Mouse (Mus musculus) forebrain, embryonic 14.5 days (tissue): ENCODE measurements around the gene Calhm1. TPM values are rescaled to one million over a fixed set of nuclear protein-coding genes. Genes with fewer than 3 reads are reported as not detected.

Experiments used
- ATAC-seq: fragments of 200-750 bp; cut with Nextera tagmentation; 2 replicates; pipeline ENCODE4 v1.8.0; 2017; ENCODE audit warnings: mild to moderate bottlenecking, moderate library complexity
- DNase-seq: peaks from one replicate; pipeline ENCODE4 v3.0.0-alpha.2; 2015; ENCODE audit warnings: low spot score
- H3K27ac ChIP-seq: fragments of 300-500 bp; sonication (generic); 2 replicates; pipeline ENCODE4 v1.5.1; 2014; ENCODE audit warnings: low read depth, mild to moderate bottlenecking, control low read depth, low read length, moderate library complexity
- H3K27me3 ChIP-seq: fragments of 300-500 bp; sonication (generic); replicated peaks from 2 replicates; pipeline ENCODE4 v1.6.1; 2014; ENCODE audit warnings: low read length, control low read depth, mixed read lengths; ENCODE audit not compliant: control insufficient read depth, insufficient read depth
- H3K36me3 ChIP-seq: fragments of 300-500 bp; sonication (generic); 2 replicates; pipeline ENCODE4 v1.6.1; 2014; ENCODE audit warnings: low read length, control low read depth; ENCODE audit not compliant: control insufficient read depth, insufficient read depth
- H3K4me1 ChIP-seq: fragments of 300-500 bp; sonication (generic); 2 replicates; pipeline ENCODE4 v1.6.1; 2014; ENCODE audit warnings: antibody characterized with exemption, low read length, control low read depth; ENCODE audit not compliant: control insufficient read depth, insufficient read depth
- H3K4me2 ChIP-seq: fragments of 300-500 bp; sonication (generic); 2 replicates; pipeline ENCODE4 v1.6.1; 2014; ENCODE audit warnings: mild to moderate bottlenecking, control low read depth, low read length
- H3K4me3 ChIP-seq: fragments of 300-500 bp; sonication (generic); 2 replicates; pipeline ENCODE4 v1.5.1; 2014; ENCODE audit warnings: low read depth, low read length, control low read depth
- H3K9ac ChIP-seq: fragments of 300-500 bp; sonication (generic); 2 replicates; pipeline ENCODE4 v1.6.1; 2014; ENCODE audit warnings: mild to moderate bottlenecking, low read length, control low read depth, moderate library complexity
- H3K9me3 ChIP-seq: fragments of 300-500 bp; sonication (generic); replicated peaks from 2 replicates; pipeline ENCODE4 v1.6.1; 2016; ENCODE audit warnings: low read length, control low read depth, mixed read lengths; ENCODE audit not compliant: control insufficient read depth
- WGBS: fragments of 180-500 bp; shearing (Covaris S2); extraction: QIAGEN DNeasy Blood & Tissue Kit; methylation state at CpG from one replicate; pipeline ENCODE4 v1.1.7; 2014; 5-methylcytosine and 5-hydroxymethylcytosine counted together
- polyA plus RNA-seq: library from polyadenylated mRNA; unstranded; fragments of >200 nt; fragmentation: Nextera tagmentation; extraction: Ambion mirVana; gene quantifications from 2 replicates; pipeline ENCODE4 v1.2.1, GENCODE M21; 2014

Calhm1 gene
- polyA plus RNA-seq, 1 experiment from 2014 or later: not detected

- H3K9me3 ChIP-seq: no peaks in the 10 kb centered on the region
- no peaks in the 10 kb centered on the region for H3K4me1 ChIP-seq
- DNase-seq: no peak
- ATAC-seq: no peak
- H3K4me3 ChIP-seq: no peak overlapping the region
- 13% methylated on average over 3 of the region's 3 CpGs for WGBS
- no peaks in the 10 kb centered on the region for H3K27me3 ChIP-seq
- no peak overlapping the region for H3K9ac ChIP-seq
- H3K4me2 ChIP-seq: no peak overlapping the region
- H3K36me3 ChIP-seq: no peaks in the 10 kb centered on the region
- H3K27ac ChIP-seq: no peak overlapping the region
These were observed 22.7 kb upstream of the Calhm1 start for GRCm38 (mm10) chr19:47166758-47167157.

GRCm38 (mm10) chr19:47163176-47163744 is 19.2 kb upstream of the Calhm1 start:
- H3K4me2 ChIP-seq: no peak overlapping the region
- H3K4me3 ChIP-seq: no peak overlapping the region
- H3K27ac ChIP-seq: no peak overlapping the region
- no peak overlapping the region for H3K9ac ChIP-seq
- no peaks in the 10 kb centered on the region for H3K9me3 ChIP-seq
- no peaks in the 10 kb centered on the region for H3K4me1 ChIP-seq
- no peaks in the 10 kb centered on the region for H3K36me3 ChIP-seq
- DNase-seq: no peak
- H3K27me3 ChIP-seq: no peaks in the 10 kb centered on the region
- WGBS: 95% methylated on average over 6 of the region's 6 CpGs
- no peak for ATAC-seq

- no peaks in the 10 kb centered on the region for H3K9me3 ChIP-seq
- H3K36me3 ChIP-seq: no peaks in the 10 kb centered on the region
- 54% methylated on average over 4 of the region's 4 CpGs for WGBS
- H3K4me1 ChIP-seq: no peaks in the 10 kb centered on the region
- ATAC-seq (no peak), DNase-seq (no peak)
- H3K4me3 ChIP-seq: no peak overlapping the region
- no peak overlapping the region for H3K9ac ChIP-seq
- no peaks in the 10 kb centered on the region for H3K27me3 ChIP-seq
- H3K27ac ChIP-seq: no peak overlapping the region
- H3K4me2 ChIP-seq: no peak overlapping the region
These were observed 17.6 kb upstream of the Calhm1 start for GRCm38 (mm10) chr19:47161669-47162068.

GRCm38 (mm10) chr19:47157664-47158063 is 13.6 kb upstream of the Calhm1 start, which contains the start of gene Calhm3:
TSS of gene Calhm3 (minus strand) at chr19:47157764.
- DNase-seq (no peak), ATAC-seq (no peak)
- WGBS: 84% methylated on average over 11 of the region's 11 CpGs
- H3K9ac ChIP-seq: no peak within 1 kb of the TSS
- no peaks in the 10 kb centered on the region for H3K27me3 ChIP-seq
- H3K27ac ChIP-seq: no peak within 1 kb of the TSS
- no peak within 1 kb of the TSS for H3K4me2 ChIP-seq
- no peaks in the 10 kb centered on the region for H3K4me1 ChIP-seq
- no peak within 1 kb of the TSS for H3K4me3 ChIP-seq
- no peaks in the 10 kb centered on the region for H3K9me3 ChIP-seq
- H3K36me3 ChIP-seq: no peaks in the 10 kb centered on the region

- Histone ChIP-seq H3K4me1 (no peaks in the 10 kb centered on the region), H3K27me3 (no peaks in the 10 kb centered on the region), H3K9ac (no peak overlapping the region), H3K4me2 (no peak overlapping the region), H3K36me3 (no peaks in the 10 kb centered on the region), H3K27ac (no peak overlapping the region), H3K9me3 (no peaks in the 10 kb centered on the region), H3K4me3 (no peak overlapping the region)
- DNase-seq (no peak), ATAC-seq (no peak)
- WGBS: 89% methylated on average over 7 of the region's 7 CpGs
These were observed 9.7 kb upstream of the Calhm1 start for GRCm38 (mm10) chr19:47153767-47154166.

- H3K4me1 ChIP-seq: no peaks in the 10 kb centered on the region
- no peaks in the 10 kb centered on the region for H3K27me3 ChIP-seq
- H3K9ac ChIP-seq: peak overlapping the region; percentile 55; the same call in 1 of the 2 replicates
- H3K4me3 ChIP-seq: peak overlapping the region; percentile 32; the same call in 1 of the 2 replicates
- no peaks in the 10 kb centered on the region for H3K36me3 ChIP-seq
- peak overlapping the region; percentile 60 for H3K4me2 ChIP-seq
- ATAC-seq: 0 out of 2 replicates have a peak, but pooled peaks have one; percentile 12
- 60% methylated on average over 12 of the region's 12 CpGs for WGBS
- H3K9me3 ChIP-seq: no peaks in the 10 kb centered on the region
- DNase-seq: no peak
- H3K27ac ChIP-seq: no peak overlapping the region
These were observed 8.0 kb upstream of the Calhm1 start for GRCm38 (mm10) chr19:47152062-47152369.

- Histone ChIP-seq H3K9ac (peak overlapping the region; percentile 55; the same call in 1 of the 2 replicates), H3K9me3 (no peaks in the 10 kb centered on the region), H3K27me3 (no peaks in the 10 kb centered on the region), H3K4me2 (peak overlapping the region; percentile 60), H3K36me3 (no peaks in the 10 kb centered on the region), H3K4me3 (peak overlapping the region; percentile 32), H3K4me1 (no peaks in the 10 kb centered on the region), H3K27ac (no peak overlapping the region)
- 34% methylated on average over 32 of the region's 32 CpGs for WGBS
- DNase-seq (peak; percentile 62), ATAC-seq (0 out of 2 replicates have a peak, but pooled peaks have one; percentile 18)
These were observed 7.4 kb upstream of the Calhm1 start for GRCm38 (mm10) chr19:47151332-47152061.

- Histone ChIP-seq H3K9ac (no peak overlapping the region), H3K27me3 (no peaks in the 10 kb centered on the region), H3K9me3 (no peaks in the 10 kb centered on the region), H3K4me3 (no peak overlapping the region), H3K27ac (no peak overlapping the region), H3K4me2 (no peak overlapping the region), H3K4me1 (no peaks in the 10 kb centered on the region), H3K36me3 (no peaks in the 10 kb centered on the region)
- DNase-seq (no peak), ATAC-seq (no peak)
- WGBS: 64% methylated on average over 4 of the region's 4 CpGs
These were observed 5.8 kb upstream of the Calhm1 start for GRCm38 (mm10) chr19:47149854-47150253.

- WGBS: 75% methylated on average over 5 of the region's 5 CpGs
- Histone ChIP-seq H3K9me3 (no peaks in the 10 kb centered on the region), H3K9ac (no peak overlapping the region), H3K4me1 (no peaks in the 10 kb centered on the region), H3K27me3 (no peaks in the 10 kb centered on the region), H3K27ac (no peak overlapping the region), H3K4me3 (no peak overlapping the region), H3K36me3 (no peaks in the 10 kb centered on the region), H3K4me2 (no peak overlapping the region)
- no peak for DNase-seq
- ATAC-seq: no peak
These were observed 4.3 kb upstream of the Calhm1 start for GRCm38 (mm10) chr19:47148267-47148847.
